Mouse (Mus musculus): ENCODE measurements around the gene Olfm1.

DNA sequence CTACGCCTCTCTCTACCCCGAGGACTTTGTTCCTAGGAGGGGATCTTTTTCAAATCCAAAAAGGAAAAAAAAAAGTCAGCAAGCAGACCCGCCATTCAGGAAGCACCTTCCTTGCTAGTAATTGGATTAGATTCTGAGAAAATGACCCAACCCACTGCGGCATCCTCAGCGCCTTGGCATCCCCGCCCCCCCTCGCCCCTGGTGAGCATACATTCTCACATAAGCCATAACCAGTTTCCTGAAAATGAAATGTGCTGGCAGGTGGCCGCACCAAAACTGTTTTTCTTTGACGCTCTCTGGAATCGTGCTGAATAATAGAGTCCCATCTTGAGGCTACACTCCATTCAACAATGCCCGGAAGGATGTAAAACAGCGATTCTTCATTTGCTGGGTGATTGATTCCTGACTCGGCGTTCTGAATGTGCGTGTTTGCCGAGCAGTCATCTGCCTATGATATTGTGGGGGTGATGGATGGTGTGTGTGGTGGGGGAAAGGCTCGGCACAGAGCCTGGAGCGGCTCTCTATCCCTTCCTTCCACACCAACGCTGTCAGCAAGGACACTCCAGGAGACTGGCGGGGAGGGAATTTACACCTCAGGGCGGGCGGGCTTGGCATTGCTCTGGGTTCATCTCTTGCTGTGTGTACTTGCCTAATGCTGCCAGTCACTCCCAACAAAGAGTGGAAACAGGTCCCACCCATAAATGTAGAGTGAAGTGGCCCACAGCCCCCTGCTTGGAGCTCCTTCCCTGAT is 18.9 kb downstream of the Olfm1 start:
- TF ChIP-seq POLR2A (IDR thresholded peaks at IDR 0.05; ENCODE audit: low read depth, low read length), result no peak
- TF ChIP-seq CTCF (IDR thresholded peaks at IDR 0.05; ENCODE audit: borderline replicate concordance, insufficient read depth, low read length), result no peak

All from embryonic fibroblast, embryonic 13.5 days (primary cell).